Mouse (Mus musculus): ENCODE measurements around the gene Mapkbp1. TPM values are rescaled to one million over a fixed set of nuclear protein-coding genes. Genes with fewer than 3 reads are reported as not detected.

Gene Mapkbp1
- total and polyA plus RNA-seq, 2 experiments from 2014 or later = 1.1 to 18.7 TPM

GRCm38 (mm10) chr2:119992349-119992748 is 19.9 kb downstream of the Mapkbp1 start:
- no peak for ATAC-seq (ENCODE audit: insufficient read depth, low read depth)
- Histone ChIP-seq H3K4me2 (ENCODE audit: low read depth, low read length) (no peak overlapping the region), H3K36me3 (replicated peaks; ENCODE audit: control insufficient read depth, insufficient read depth, low read length) (no peaks in the 10 kb centered on the region), H3K9me3 (replicated peaks; ENCODE audit: control insufficient read depth, low read length) (no peaks in the 10 kb centered on the region), H3K9ac (replicated peaks; ENCODE audit: low read depth, low read length) (no peak overlapping the region), H3K27me3 (ENCODE audit: control insufficient read depth, insufficient read depth, low read length) (no peaks in the 10 kb centered on the region), H3K4me3 (ENCODE audit: low read depth, low read length) (no peak overlapping the region), H3K27ac (ENCODE audit: low read depth) (no peak overlapping the region), H3K4me1 (ENCODE audit: control insufficient read depth, insufficient read depth) (peaks cover 10% of the 10 kb centered on the region)
- 63% methylated on average over 2 of the region's 2 CpGs for WGBS
- no peak for DNase-seq (ENCODE audit: low spot score)
- TF ChIP-seq EP300 (IDR thresholded peaks at IDR 0.05; ENCODE audit: low read depth) (no peak), CTCF (IDR thresholded peaks at IDR 0.05; ENCODE audit: low read depth) (no peak)

DNA sequence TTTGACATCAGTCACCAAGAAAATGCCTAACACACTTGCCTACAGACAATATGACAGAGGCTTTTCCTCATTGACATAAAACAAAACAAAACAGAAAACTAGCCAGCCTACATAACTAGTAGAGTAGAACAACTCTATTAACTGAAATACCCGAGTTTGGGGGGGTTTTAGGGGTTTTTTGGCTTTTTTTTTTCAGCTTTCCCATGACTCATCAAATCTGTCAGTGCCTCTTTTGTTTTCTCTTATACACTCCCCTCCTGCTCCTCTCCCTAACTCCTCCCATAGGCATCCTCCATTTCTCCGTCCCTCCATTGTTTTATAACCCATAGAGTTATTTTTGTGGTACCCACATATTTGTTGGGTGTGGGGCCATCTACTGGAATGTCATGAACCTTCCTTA is 21.0 kb downstream of the Mapkbp1 start:
- 55% methylated on average over 2 of the region's 2 CpGs for WGBS
- no peak for DNase-seq (ENCODE audit: low spot score)
- no peak for ATAC-seq (ENCODE audit: insufficient read depth, low read depth)

DNA sequence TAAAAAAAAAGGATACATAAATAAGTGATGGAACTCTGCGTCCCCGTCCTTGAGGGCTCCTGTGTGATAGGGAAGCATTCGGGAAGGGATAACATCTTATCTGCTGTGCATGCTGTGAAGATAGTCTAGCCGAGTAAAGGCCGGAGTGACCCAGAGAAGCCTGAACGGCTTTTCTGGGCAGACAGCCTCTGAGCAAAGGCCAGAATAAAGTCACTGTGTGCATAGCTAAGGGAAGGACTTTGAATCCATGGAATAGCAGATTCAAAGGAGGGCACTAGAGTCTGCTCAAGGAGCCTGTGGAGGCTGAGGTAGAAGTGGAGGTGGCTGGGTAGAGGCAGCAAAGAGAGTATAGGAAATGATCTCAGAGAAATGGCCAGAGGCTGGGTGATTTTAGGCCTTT is 22.3 kb downstream of the Mapkbp1 start:
- no peak for DNase-seq (ENCODE audit: low spot score)
- WGBS = 54% methylated on average over 6 of the region's 6 CpGs
- Histone ChIP-seq H3K4me1 (ENCODE audit: control insufficient read depth, insufficient read depth) (peaks cover 10% of the 10 kb centered on the region), H3K9me3 (replicated peaks; ENCODE audit: control insufficient read depth, low read length) (no peaks in the 10 kb centered on the region), H3K27me3 (ENCODE audit: control insufficient read depth, insufficient read depth, low read length) (no peaks in the 10 kb centered on the region), H3K36me3 (replicated peaks; ENCODE audit: control insufficient read depth, insufficient read depth, low read length) (peaks cover 6% of the 10 kb centered on the region; the same call in 1 of the 2 replicates), H3K27ac (ENCODE audit: low read depth) (peak overlapping the region; percentile 75), H3K4me2 (ENCODE audit: low read depth, low read length) (no peak overlapping the region), H3K4me3 (ENCODE audit: low read depth, low read length) (no peak overlapping the region), H3K9ac (replicated peaks; ENCODE audit: low read depth, low read length) (no peak overlapping the region)
- TF ChIP-seq CTCF (IDR thresholded peaks at IDR 0.05; ENCODE audit: low read depth) (no peak), EP300 (IDR thresholded peaks at IDR 0.05; ENCODE audit: low read depth) (no peak)
- ATAC-seq (ENCODE audit: insufficient read depth, low read depth) = no peak

More for the DNA sequence above, 21.0 kb downstream of the Mapkbp1 start:
- Histone ChIP-seq H3K9me3 (replicated peaks; ENCODE audit: control insufficient read depth, low read length) (no peaks in the 10 kb centered on the region), H3K4me2 (ENCODE audit: low read depth, low read length) (no peak overlapping the region), H3K27ac (ENCODE audit: low read depth) (no peak overlapping the region), H3K9ac (replicated peaks; ENCODE audit: low read depth, low read length) (no peak overlapping the region), H3K27me3 (ENCODE audit: control insufficient read depth, insufficient read depth, low read length) (no peaks in the 10 kb centered on the region), H3K4me1 (ENCODE audit: control insufficient read depth, insufficient read depth) (peaks cover 10% of the 10 kb centered on the region), H3K36me3 (replicated peaks; ENCODE audit: control insufficient read depth, insufficient read depth, low read length) (no peaks in the 10 kb centered on the region), H3K4me3 (ENCODE audit: low read depth, low read length) (no peak overlapping the region)
- TF ChIP-seq CTCF (IDR thresholded peaks at IDR 0.05; ENCODE audit: low read depth) = no peak
- no peak for TF ChIP-seq EP300 (IDR thresholded peaks at IDR 0.05; ENCODE audit: low read depth)

- peak; percentile 51; the same call in 1 of the 2 replicates for ATAC-seq (ENCODE audit: insufficient read depth, low read depth)
- Histone ChIP-seq H3K9me3 (replicated peaks; ENCODE audit: control insufficient read depth, low read length) (no peaks in the 10 kb centered on the region), H3K36me3 (replicated peaks; ENCODE audit: control insufficient read depth, insufficient read depth, low read length) (peaks cover 6% of the 10 kb centered on the region; the same call in 1 of the 2 replicates), H3K9ac (replicated peaks; ENCODE audit: low read depth, low read length) (no peak overlapping the region), H3K27me3 (ENCODE audit: control insufficient read depth, insufficient read depth, low read length) (no peaks in the 10 kb centered on the region), H3K4me2 (ENCODE audit: low read depth, low read length) (no peak overlapping the region), H3K27ac (ENCODE audit: low read depth) (peak overlapping the region; percentile 75), H3K4me1 (ENCODE audit: control insufficient read depth, insufficient read depth) (peaks cover 12% of the 10 kb centered on the region), H3K4me3 (ENCODE audit: low read depth, low read length) (no peak overlapping the region)
- WGBS = 26% methylated on average over 9 of the region's 9 CpGs
- peak; percentile 60 for DNase-seq (ENCODE audit: low spot score)
- TF ChIP-seq EP300 (IDR thresholded peaks at IDR 0.05; ENCODE audit: low read depth) (no peak), CTCF (IDR thresholded peaks at IDR 0.05; ENCODE audit: low read depth) (no peak)
Measured at GRCm38 (mm10) chr2:119995391-119996281, 23.1 kb downstream of the Mapkbp1 start.

GRCm38 (mm10) chr2:119997354-119997753 is 24.9 kb downstream of the Mapkbp1 start:
- peaks cover 6% of the 10 kb centered on the region; the same call in 1 of the 2 replicates for H3K36me3 ChIP-seq (replicated peaks; ENCODE audit: control insufficient read depth, insufficient read depth, low read length)
- WGBS = 76% methylated on average over 4 of the region's 4 CpGs
- no peak overlapping the region for H3K27ac ChIP-seq (ENCODE audit: low read depth)
- no peak for TF ChIP-seq EP300 (IDR thresholded peaks at IDR 0.05; ENCODE audit: low read depth)
- no peaks in the 10 kb centered on the region for H3K27me3 ChIP-seq (ENCODE audit: control insufficient read depth, insufficient read depth, low read length)
- H3K4me2 ChIP-seq (ENCODE audit: low read depth, low read length) = no peak overlapping the region
- no peak overlapping the region for H3K4me3 ChIP-seq (ENCODE audit: low read depth, low read length)
- H3K4me1 ChIP-seq (ENCODE audit: control insufficient read depth, insufficient read depth) = peaks cover 20% of the 10 kb centered on the region
- H3K9me3 ChIP-seq (replicated peaks; ENCODE audit: control insufficient read depth, low read length) = no peaks in the 10 kb centered on the region
- no peak for ATAC-seq (ENCODE audit: insufficient read depth, low read depth)
- no peak for DNase-seq (ENCODE audit: low spot score)
- H3K9ac ChIP-seq (replicated peaks; ENCODE audit: low read depth, low read length) = no peak overlapping the region
